Mouse (Mus musculus) frontal cortex, postnatal 25 days (tissue): ENCODE measurements around the gene Pus3.
"Not testable (repeated sequence)": the region's sequence is repeated elsewhere in the genome, so short reads cannot be mapped to it uniquely, and the experiment has no call there.

Experiments
- DNase-seq, 2 experiments: peaks; one replicate each; pipeline ENCODE4 v3.0.0; 2022; ENCODE audit warnings: low spot score in 2 of 2

Pus3 gene

DNA sequence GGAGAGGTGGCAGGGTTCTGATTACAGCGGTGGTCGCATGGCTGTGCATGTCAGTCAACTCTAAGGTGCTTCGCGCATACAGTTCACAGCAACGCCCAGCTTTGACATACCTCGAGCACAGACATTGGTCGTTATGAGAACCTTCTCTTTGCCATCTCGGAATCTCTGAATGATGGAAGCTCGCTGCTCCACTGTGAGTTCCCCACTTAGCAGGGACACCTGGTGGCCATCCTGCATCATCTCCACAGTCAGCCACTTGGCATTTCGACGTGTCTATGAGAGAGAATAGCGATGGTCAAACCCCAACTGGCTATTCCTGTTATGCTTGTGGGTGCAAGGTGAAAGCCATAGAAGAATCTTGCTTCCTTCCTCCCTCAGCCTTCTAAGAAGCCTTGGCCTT, 12.7 kb upstream of the Pus3 start:
- no peak for DNase-seq

- no peak for DNase-seq
These were observed 11.7 kb upstream of the Pus3 start for GRCm38 (mm10) chr9:35546745-35547144.

DNA sequence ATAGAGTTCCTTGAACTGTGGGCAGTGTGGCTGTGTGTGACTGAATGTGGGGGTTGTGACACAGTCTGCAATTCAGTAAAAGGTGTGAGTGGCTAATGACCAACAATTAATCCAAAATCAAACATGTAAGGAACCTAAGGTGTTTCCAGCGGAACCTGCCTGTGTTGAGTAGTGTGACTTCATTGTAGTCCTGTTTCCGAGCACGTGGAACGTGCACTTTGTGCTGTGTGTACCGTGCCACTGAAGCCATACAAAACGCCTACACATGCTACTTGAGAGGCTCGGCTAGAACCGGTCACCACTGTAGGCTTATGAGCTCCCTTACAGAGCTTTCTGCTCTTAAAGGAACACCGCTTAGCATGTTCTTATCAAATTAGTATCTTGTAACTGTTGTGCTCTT, 9.9 kb upstream of the Pus3 start:
- no peak for DNase-seq

DNA sequence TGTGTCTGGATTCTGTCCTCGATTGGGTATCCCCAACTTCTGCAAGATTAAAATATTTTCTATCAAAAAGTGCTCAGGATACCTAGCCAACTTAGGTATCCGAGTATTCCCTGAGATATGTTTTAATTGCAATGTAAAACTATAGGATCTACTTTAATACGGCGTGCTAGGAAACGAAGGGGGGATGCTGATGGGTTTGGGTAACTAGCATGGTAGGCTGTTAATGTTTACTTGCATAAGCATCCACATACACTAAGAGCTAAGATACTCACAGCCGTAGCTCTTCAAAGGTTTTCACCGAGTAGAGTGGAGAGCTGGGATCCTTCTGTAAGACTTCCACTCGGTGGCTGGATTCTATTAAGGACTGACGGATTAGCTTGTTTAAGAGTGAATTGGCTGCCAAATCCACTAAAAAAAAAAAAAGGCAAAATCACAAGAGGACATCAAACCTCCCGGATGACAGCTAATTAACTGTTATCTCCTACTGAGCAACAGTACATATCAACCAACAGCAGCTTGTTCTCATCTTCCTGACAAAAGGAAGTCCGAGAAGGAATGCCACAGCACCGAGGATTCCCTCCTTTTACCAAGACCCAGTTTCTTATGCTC, 1.8 kb upstream of the Pus3 start:
- DNase-seq, result no peak

DNA sequence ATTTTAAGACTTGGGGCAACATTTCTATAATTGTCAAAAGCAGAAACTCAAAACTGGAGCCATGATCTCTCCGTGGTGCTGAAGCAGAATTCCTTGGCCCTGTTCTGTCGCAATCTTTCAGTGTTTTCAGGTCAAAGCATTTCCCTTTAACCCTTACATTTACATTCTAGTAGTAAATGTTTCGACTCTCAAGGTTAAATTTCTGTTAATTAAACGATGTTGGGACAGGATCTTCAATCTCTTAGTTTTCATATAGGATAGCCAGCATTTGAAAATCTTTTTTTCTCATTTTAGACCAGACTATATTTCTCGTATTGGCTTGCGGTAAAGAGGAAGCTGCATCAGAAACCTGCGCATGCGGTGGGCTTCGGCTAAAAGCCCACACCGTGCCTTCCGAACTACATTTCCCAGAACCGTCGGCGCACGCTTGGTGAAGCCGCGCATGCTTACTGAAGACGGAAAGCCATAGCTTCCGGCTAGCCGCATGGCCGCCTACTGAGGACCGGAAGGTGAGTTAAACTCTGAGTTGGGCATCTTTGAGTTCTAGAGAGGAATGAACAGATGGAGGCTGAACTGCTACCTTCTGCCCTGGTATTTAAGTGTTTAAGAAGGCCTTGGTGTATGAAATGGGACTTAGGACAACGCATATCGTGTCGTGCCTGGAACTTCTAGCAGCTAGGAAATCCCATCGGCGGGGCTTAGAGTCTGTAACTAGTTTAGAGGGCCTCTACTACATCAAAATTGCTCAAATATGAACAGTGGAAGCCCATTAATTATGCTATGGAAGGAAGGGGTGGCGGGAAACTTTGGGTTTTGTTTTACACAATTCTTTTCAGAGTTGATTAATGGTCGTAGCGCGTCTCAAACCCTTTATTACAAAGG, 855 bp downstream of the Pus3 start:
- peak; percentile 66 to 81 for DNase-seq

- no peak for DNase-seq
These were observed 2.7 kb downstream of the Pus3 start for GRCm38 (mm10) chr9:35561076-35561475.

DNA sequence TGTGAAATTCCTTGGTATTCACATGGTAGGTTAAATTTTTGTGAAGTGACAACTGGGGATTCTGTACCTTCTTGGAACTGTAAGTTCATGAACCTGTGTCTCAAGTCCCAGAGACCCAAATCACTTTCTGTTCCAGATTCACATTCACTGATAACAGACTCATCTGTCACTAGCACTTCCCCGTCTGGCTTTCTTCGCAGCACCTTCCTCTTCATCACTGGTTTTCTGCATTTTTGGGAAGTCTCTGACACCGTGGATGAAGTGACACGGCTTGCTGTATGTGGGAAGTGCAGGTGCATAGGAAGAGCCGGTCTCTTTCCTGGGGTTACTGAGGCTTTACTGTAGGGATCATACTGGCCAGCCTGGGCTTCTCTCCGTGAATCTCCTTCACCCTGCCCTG, 3.2 kb downstream of the Pus3 start:
- DNase-seq, result no peak

DNA sequence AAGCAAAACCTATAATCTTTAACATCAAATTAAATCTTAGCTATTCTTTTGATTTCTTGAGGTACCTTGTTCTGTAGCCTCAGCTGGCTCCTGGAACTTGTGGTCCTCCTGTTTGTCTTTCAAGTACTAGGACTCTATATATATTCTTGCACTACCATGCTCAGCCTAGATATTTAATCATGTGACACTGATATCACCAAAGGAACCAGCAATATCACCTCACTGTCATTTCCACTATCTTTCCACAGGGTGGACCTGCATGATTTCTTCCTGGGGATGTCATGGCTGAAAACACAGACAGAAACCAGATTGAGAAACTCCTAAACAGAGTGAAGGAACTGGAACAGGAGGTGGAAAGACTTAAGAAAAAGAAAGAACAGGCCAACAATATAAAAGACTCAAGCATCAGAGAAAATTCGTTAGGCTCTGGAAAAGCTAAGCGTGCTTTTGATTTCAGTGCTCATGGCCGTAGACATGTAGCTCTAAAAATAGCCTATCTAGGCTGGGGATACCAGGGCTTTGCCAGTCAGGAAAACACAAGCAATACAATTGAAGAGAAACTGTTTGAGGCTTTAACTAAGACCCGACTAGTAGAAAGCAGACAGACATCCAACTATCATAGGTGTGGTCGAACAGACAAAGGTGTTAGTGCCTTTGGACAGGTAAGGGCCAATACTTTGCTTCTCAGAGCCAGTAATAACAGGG, 6.3 kb downstream of the Pus3 start:
- no peak for DNase-seq

GRCm38 (mm10) chr9:35567995-35568394, 9.6 kb downstream of the Pus3 start:
- no peak for DNase-seq

DNA sequence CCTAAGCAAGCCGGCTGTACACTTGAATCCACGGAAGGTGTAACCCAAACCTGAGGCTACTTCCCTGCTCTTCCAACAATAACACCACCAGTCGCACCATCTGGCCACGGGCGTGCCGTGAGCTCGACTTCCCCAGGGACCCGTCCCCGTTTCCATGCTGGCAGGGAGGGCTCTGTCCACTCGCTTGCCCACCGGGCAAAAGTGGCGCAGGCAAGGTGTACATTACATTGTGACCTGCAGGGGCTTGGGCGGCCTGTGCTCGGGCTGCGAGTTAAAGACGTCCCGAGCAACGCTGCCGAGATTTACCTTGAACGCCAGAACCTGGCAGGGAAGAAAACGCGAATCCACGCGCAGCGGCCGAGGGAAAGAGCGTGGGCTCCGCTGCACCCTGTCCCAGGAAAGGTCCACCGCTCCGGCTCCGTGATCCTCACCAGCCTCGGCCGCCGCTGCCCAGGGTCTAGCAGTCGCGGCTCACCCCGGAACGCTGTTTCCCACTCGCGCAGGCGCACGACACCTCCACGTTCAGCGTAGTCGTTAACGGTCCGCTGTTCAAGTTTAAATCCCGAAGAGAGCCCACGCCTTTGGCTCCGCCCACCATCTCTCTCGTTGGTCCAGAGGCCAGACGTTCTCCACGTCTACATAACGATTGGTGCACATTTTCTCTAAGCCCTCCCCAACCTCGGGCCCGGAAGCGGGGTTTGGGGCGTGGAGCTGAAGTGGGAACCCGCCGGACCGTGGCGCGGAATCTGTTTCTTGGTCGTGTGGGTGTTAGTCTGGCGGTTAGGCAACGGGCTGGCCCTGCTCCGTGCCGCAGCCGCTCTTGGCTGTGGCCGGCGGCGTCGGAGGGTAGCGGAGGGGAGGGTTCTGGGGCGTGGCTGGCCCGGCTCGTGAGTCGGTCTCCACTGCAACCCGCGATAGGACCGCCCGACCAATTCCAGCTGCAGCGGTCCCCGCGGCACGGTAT, 11.5 kb downstream of the Pus3 start, which contains the start of the genes Pate2 and Hyls1:
TSS of gene Pate2 (plus strand) at position 714 of the 964 bp plus-strand sequence.
TSS of gene Hyls1 (minus strand) at position 828 of the 964 bp plus-strand sequence.
- peak; percentile 83 to 85 for DNase-seq

DNA sequence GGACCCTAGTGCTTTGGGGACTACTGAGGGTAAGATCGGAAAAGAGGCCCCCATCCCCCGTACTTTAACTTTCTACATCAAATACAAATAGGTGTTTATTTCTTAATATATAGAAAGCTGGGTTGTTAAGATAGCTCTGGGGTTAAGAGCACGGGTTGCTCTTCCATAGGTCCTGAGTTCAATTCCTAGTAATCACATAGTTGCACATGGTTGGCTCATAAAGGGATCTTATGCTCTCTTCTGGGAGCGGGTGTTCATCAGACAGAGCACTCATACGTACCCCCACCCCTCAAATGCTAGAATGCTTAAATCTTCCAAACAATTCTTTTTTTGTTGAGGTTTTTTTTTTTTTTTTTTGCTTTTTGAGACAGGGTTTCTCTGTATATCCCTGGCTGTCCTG, 12.3 kb downstream of the Pus3 start:
- DNase-seq, result no peak

- DNase-seq, result no peak
These were observed 16.0 kb downstream of the Pus3 start for GRCm38 (mm10) chr9:35574416-35574815.

DNA sequence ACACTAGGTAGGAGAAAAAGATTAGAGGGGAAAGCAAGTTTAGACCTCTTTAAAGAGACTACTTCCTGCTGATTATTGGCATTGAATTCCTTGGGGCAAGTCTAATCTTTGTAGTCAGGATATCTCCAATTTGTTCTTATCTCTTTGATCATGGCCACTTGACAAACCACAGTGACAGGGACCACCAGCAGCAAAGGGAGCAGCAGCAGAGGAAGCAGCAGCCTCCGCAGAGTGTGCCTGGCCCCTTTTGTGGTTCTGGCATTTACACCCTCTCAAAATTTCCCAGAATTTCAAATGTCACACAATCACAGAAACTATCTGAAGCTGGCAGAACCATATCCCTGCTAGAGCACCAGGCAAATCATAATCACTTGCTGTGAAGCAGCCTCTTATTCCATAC, 29.3 kb downstream of the Pus3 start:
- DNase-seq, result no peak

DNA sequence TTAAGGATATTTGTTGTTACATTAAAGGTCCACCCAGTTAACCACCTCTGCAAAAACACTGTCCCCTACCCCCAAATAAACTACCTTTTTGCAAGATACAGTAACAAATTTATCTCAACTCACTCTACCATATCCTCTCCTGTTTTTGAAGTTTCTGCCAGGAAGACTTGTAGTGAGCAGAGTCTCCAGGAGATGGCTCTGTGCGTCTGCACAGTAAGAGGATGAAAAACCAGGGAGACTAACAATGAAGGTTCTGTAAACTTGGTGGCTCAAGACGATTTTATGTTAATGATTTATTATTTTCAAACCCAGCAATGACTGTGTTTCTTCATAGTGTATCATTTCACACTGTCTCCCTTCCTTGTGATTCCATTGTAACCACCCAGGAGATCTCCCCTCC, 34.5 kb downstream of the Pus3 start:
- DNase-seq, result peak in 1 of 2 experiments; percentile 9

GRCm38 (mm10) chr9:35607647-35608405, 49.4 kb downstream of the Pus3 start:
- DNase-seq, result no peak

GRCm38 (mm10) chr9:35611841-35612240, 53.4 kb downstream of the Pus3 start, which contains the start of gene Pate4:
Pate4 (minus strand) TSS chr9:35611941.
- DNase-seq, result no peak

DNA sequence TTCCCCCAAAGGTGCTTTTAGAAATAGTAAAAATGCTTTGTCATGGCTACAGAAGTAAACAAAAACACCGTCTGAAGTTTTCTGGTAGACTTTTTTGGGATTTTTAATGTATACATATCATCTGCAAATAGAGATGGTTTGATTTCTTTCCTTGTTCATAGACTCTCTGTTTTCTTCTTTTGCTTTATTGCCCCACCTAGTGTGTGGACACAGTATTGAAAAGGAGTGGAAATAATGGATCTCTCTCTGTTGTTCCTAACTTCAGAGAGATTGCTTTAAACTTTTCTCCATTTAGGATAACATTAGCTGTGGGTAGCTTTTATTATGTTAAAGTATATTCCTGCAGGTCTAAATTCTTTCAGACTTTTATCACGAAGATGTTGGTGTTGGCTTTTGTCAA, 55.6 kb downstream of the Pus3 start:
- DNase-seq, result no peak

DNA sequence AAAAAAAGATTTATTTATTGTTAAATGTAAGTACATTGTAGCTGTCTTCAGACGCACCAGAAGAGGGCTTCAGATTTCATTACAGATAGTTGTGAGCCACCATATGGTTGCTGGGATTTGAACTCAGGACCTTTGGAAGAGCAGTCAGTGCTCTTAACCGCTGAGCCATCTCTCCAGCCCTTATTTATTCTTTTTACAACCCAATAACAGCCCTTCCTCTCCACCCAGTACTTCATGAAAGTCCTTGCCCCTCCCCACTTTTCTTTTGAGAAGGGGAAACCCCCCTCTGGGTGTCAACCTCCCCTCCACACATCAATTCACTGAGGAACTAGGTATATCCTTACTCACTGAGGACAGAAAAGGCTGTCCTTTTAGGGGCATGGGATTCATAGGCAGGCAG, 58.4 kb downstream of the Pus3 start:
- not testable (repeated sequence) for DNase-seq
